Mouse (Mus musculus): ENCODE measurements around the gene Cul5. TPM values are rescaled to one million over a fixed set of nuclear protein-coding genes. Genes with fewer than 3 reads are reported as not detected.

Gene Cul5
- polyA plus RNA-seq, 1 experiment from 2014 or later, result 46.1 TPM

DNA sequence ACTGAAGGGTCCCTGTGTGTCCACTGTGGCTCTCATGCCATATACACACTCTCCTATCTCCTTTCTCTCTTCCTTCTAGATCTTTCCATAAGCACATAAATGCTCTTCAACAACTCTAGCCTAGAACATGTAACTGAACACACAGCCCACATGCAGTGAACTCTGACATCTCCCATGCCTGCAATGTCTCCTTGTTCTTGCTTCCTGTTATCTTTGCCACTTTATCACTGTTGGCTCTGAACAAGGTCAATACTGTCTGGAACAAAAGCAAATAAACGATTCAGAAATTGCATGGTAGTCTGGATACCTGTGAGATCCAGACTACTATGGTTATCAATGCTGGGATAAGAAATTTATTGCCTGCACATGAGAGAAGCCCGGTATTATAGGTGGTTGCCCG lies 66.0 kb downstream of the Cul5 start:
- Histone ChIP-seq H3K9ac (replicated peaks; ENCODE audit: low read length) (no peak overlapping the region), H3K27me3 (ENCODE audit: control insufficient read depth, insufficient read depth, low read length) (no peaks in the 10 kb centered on the region), H3K4me3 (ENCODE audit: low read depth, low read length) (no peak overlapping the region), H3K9me3 (replicated peaks; ENCODE audit: control insufficient read depth, low read length) (no peaks in the 10 kb centered on the region), H3K4me2 (ENCODE audit: low read depth, low read length) (no peak overlapping the region), H3K27ac (replicated peaks; ENCODE audit: low read depth, low read length) (no peak overlapping the region), H3K36me3 (replicated peaks; ENCODE audit: control insufficient read depth, insufficient read depth, low read depth, low read length) (no peaks in the 10 kb centered on the region), H3K4me1 (ENCODE audit: control insufficient read depth, insufficient read depth, low read length) (no peaks in the 10 kb centered on the region)
- 86% methylated on average over 3 of the region's 3 CpGs for WGBS
- ATAC-seq (replicated peaks; ENCODE audit: insufficient number of reproducible peaks, low FRiP score, low TSS enrichment, low read depth) (no peak), DNase-seq (ENCODE audit: low spot score) (no peak)

DNA sequence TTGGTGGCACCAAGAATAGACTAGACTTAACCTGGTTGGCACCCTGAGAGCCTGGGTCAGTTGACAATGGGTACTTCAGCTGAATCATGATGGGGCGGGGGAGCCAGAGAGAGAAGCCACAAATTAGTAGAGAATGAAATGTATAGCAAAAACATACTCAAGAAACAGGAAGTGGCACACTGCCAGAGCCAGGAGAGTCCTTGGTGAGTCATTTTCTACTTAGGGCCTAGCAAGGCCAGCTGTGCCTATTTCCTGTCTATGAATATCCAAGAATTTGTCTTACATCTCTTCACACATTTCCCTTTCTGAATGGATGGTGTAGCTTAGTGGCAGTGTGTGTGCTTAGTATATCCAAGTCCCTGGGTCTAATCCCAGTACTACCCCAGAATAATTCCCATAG lies 66.4 kb downstream of the Cul5 start:
- H3K36me3 ChIP-seq (replicated peaks; ENCODE audit: control insufficient read depth, insufficient read depth, low read depth, low read length), result no peaks in the 10 kb centered on the region
- H3K9ac ChIP-seq (replicated peaks; ENCODE audit: low read length), result no peak overlapping the region
- no peak overlapping the region for H3K27ac ChIP-seq (replicated peaks; ENCODE audit: low read depth, low read length)
- no peak for DNase-seq (ENCODE audit: low spot score)
- no peaks in the 10 kb centered on the region for H3K9me3 ChIP-seq (replicated peaks; ENCODE audit: control insufficient read depth, low read length)
- H3K27me3 ChIP-seq (ENCODE audit: control insufficient read depth, insufficient read depth, low read length), result no peaks in the 10 kb centered on the region
- H3K4me3 ChIP-seq (ENCODE audit: low read depth, low read length), result no peak overlapping the region
- no peak for ATAC-seq (replicated peaks; ENCODE audit: insufficient number of reproducible peaks, low FRiP score, low TSS enrichment, low read depth)
- H3K4me2 ChIP-seq (ENCODE audit: low read depth, low read length), result no peak overlapping the region
- 88% methylated on average over 1 of the region's 1 CpGs for WGBS
- no peaks in the 10 kb centered on the region for H3K4me1 ChIP-seq (ENCODE audit: control insufficient read depth, insufficient read depth, low read length)

DNA sequence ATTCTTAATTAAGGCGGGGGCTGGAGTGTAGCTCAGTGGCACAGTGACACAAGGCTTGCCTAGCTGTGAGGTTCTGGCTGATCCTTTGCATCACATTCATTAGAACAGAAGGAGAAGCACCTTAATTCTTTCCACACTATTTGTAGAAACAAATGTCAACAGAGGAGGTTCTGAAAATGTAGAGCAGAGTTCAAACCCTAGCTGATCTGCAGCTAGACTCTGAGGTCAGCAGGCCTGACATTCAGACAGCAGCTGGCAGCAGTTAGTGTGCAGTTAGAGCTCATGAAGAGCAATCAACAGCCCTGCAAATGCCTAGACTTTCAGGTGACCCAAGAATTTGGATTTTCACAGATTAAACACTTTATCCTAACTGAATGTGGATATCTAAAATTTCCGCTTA lies 68.3 kb downstream of the Cul5 start:
- Histone ChIP-seq H3K4me3 (ENCODE audit: low read depth, low read length) (no peak overlapping the region), H3K9me3 (replicated peaks; ENCODE audit: control insufficient read depth, low read length) (no peaks in the 10 kb centered on the region), H3K36me3 (replicated peaks; ENCODE audit: control insufficient read depth, insufficient read depth, low read depth, low read length) (no peaks in the 10 kb centered on the region), H3K27me3 (ENCODE audit: control insufficient read depth, insufficient read depth, low read length) (no peaks in the 10 kb centered on the region), H3K27ac (replicated peaks; ENCODE audit: low read depth, low read length) (no peak overlapping the region), H3K4me1 (ENCODE audit: control insufficient read depth, insufficient read depth, low read length) (no peaks in the 10 kb centered on the region), H3K4me2 (ENCODE audit: low read depth, low read length) (no peak overlapping the region), H3K9ac (replicated peaks; ENCODE audit: low read length) (no peak overlapping the region)
- 87% methylated on average over 2 of the region's 2 CpGs for WGBS
- ATAC-seq (replicated peaks; ENCODE audit: insufficient number of reproducible peaks, low FRiP score, low TSS enrichment, low read depth) (no peak), DNase-seq (ENCODE audit: low spot score) (peak; percentile 6)

- 76% methylated on average over 6 of the region's 6 CpGs for WGBS
- Histone ChIP-seq H3K4me1 (ENCODE audit: control insufficient read depth, insufficient read depth, low read length) (no peaks in the 10 kb centered on the region), H3K27ac (replicated peaks; ENCODE audit: low read depth, low read length) (no peak overlapping the region), H3K9ac (replicated peaks; ENCODE audit: low read length) (no peak overlapping the region), H3K9me3 (replicated peaks; ENCODE audit: control insufficient read depth, low read length) (no peaks in the 10 kb centered on the region), H3K4me3 (ENCODE audit: low read depth, low read length) (no peak overlapping the region), H3K36me3 (replicated peaks; ENCODE audit: control insufficient read depth, insufficient read depth, low read depth, low read length) (no peaks in the 10 kb centered on the region), H3K4me2 (ENCODE audit: low read depth, low read length) (no peak overlapping the region), H3K27me3 (ENCODE audit: control insufficient read depth, insufficient read depth, low read length) (no peaks in the 10 kb centered on the region)
- DNase-seq (ENCODE audit: low spot score) (no peak), ATAC-seq (replicated peaks; ENCODE audit: insufficient number of reproducible peaks, low FRiP score, low TSS enrichment, low read depth) (0 out of 2 replicates have a peak, but pooled peaks have one; percentile 29)
These were observed 71.2 kb downstream of the Cul5 start for GRCm38 (mm10) chr9:53598631-53599030.

DNA sequence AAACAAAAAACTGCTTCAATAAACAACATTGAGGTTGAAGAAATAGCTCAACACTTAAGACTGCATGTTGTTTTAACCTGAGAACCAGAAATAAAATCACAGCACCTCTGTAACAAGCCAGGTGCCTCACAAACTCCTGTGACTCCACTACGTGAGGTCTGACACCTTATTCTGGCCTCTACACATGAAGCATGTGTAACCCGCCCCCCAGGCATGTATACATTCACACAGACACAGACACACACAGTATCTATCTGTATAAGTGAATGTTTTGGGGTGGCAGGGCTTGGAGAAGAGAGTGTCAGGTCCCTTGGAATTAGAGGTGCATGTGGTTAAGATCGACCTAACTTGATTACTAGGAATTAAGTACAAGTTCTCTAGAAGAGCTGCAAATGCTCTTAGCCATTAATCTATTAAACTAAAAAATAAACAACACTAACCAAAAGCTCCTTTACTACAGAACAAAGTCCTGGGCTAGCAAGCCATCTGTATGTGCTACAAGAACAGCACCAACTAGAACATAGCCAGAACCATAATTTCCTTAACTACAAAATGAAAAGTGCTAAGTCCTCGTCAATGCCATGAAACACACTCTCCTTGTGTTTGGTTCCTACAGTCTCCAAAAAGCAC lies 72.7 kb downstream of the Cul5 start:
- Histone ChIP-seq H3K27me3 (ENCODE audit: control insufficient read depth, insufficient read depth, low read length) (no peaks in the 10 kb centered on the region), H3K36me3 (replicated peaks; ENCODE audit: control insufficient read depth, insufficient read depth, low read depth, low read length) (no peaks in the 10 kb centered on the region), H3K4me2 (ENCODE audit: low read depth, low read length) (no peak overlapping the region), H3K4me3 (ENCODE audit: low read depth, low read length) (no peak overlapping the region), H3K9me3 (replicated peaks; ENCODE audit: control insufficient read depth, low read length) (no peaks in the 10 kb centered on the region), H3K27ac (replicated peaks; ENCODE audit: low read depth, low read length) (no peak overlapping the region), H3K9ac (replicated peaks; ENCODE audit: low read length) (no peak overlapping the region), H3K4me1 (ENCODE audit: control insufficient read depth, insufficient read depth, low read length) (no peaks in the 10 kb centered on the region)
- DNase-seq (ENCODE audit: low spot score) (no peak), ATAC-seq (replicated peaks; ENCODE audit: insufficient number of reproducible peaks, low FRiP score, low TSS enrichment, low read depth) (no peak)
- 85% methylated on average over 4 of the region's 4 CpGs for WGBS

- WGBS, result 12% methylated on average over 3 of the region's 3 CpGs
- Histone ChIP-seq H3K9me3 (replicated peaks; ENCODE audit: control insufficient read depth, low read length) (no peaks in the 10 kb centered on the region), H3K27ac (replicated peaks; ENCODE audit: low read depth, low read length) (no peak overlapping the region), H3K4me2 (ENCODE audit: low read depth, low read length) (no peak overlapping the region), H3K4me3 (ENCODE audit: low read depth, low read length) (no peak overlapping the region), H3K9ac (replicated peaks; ENCODE audit: low read length) (no peak overlapping the region), H3K27me3 (ENCODE audit: control insufficient read depth, insufficient read depth, low read length) (no peaks in the 10 kb centered on the region), H3K4me1 (ENCODE audit: control insufficient read depth, insufficient read depth, low read length) (no peaks in the 10 kb centered on the region), H3K36me3 (replicated peaks; ENCODE audit: control insufficient read depth, insufficient read depth, low read depth, low read length) (no peaks in the 10 kb centered on the region)
- ATAC-seq (replicated peaks; ENCODE audit: insufficient number of reproducible peaks, low FRiP score, low TSS enrichment, low read depth) (no peak), DNase-seq (ENCODE audit: low spot score) (peak; percentile 70)
These were observed 75.0 kb downstream of the Cul5 start for GRCm38 (mm10) chr9:53594764-53595163.

DNA sequence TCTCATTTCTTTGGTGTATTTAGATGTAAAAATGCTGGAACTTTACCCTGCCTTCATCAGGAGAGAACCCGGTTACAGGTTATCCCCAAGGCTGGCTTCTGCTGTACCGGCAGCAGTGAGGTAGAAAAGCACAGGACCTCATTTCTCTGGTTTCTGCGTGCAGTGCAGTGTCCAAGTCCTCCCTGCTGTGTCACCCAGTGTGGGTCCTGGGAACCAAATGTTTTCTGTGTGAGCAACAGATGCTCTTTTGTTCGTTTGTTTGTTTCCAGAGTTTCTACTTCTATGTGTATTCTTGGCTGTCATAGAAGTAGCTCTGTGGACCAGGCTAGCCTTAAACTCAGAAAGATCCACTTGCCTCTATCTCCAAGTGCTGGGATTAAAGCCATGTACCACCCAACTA lies 87.9 kb downstream of the Cul5 start:
- H3K4me2 ChIP-seq (ENCODE audit: low read depth, low read length), result no peak overlapping the region
- DNase-seq (ENCODE audit: low spot score) (no peak), ATAC-seq (replicated peaks; ENCODE audit: insufficient number of reproducible peaks, low FRiP score, low TSS enrichment, low read depth) (no peak)
- H3K27ac ChIP-seq (replicated peaks; ENCODE audit: low read depth, low read length), result no peak overlapping the region
- no peaks in the 10 kb centered on the region for H3K27me3 ChIP-seq (ENCODE audit: control insufficient read depth, insufficient read depth, low read length)
- no peaks in the 10 kb centered on the region for H3K4me1 ChIP-seq (ENCODE audit: control insufficient read depth, insufficient read depth, low read length)
- H3K36me3 ChIP-seq (replicated peaks; ENCODE audit: control insufficient read depth, insufficient read depth, low read depth, low read length), result peaks cover 2% of the 10 kb centered on the region; the same call in 1 of the 2 replicates
- H3K4me3 ChIP-seq (ENCODE audit: low read depth, low read length), result no peak overlapping the region
- no peaks in the 10 kb centered on the region for H3K9me3 ChIP-seq (replicated peaks; ENCODE audit: control insufficient read depth, low read length)
- H3K9ac ChIP-seq (replicated peaks; ENCODE audit: low read length), result no peak overlapping the region
- WGBS, result 91% methylated on average over 4 of the region's 4 CpGs

DNA sequence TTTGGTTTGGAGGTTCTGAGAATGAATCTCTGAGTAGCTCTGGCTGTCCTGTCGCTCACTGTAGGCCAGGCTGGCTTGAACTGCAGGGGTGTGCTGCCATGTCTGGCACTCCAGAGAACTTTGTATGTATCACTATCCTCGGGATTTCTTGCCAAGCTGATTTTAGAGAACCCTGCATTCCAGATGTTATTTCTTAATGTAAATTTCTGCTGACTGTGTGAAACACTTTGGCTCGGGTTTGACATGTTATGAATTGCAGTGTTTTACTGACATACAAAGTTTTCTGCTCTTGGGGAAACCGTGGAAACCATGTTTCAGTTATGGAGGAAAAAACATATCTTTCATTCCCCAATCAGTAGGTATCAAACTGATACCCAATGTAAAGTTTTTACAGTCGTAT lies 94.1 kb downstream of the Cul5 start:
- no peak overlapping the region for H3K27ac ChIP-seq (replicated peaks; ENCODE audit: low read depth, low read length)
- no peaks in the 10 kb centered on the region for H3K4me1 ChIP-seq (ENCODE audit: control insufficient read depth, insufficient read depth, low read length)
- no peaks in the 10 kb centered on the region for H3K27me3 ChIP-seq (ENCODE audit: control insufficient read depth, insufficient read depth, low read length)
- no peak for ATAC-seq (replicated peaks; ENCODE audit: insufficient number of reproducible peaks, low FRiP score, low TSS enrichment, low read depth)
- 86% methylated on average over 5 of the region's 5 CpGs for WGBS
- H3K4me3 ChIP-seq (ENCODE audit: low read depth, low read length), result no peak overlapping the region
- H3K9ac ChIP-seq (replicated peaks; ENCODE audit: low read length), result no peak overlapping the region
- no peaks in the 10 kb centered on the region for H3K9me3 ChIP-seq (replicated peaks; ENCODE audit: control insufficient read depth, low read length)
- no peak overlapping the region for H3K4me2 ChIP-seq (ENCODE audit: low read depth, low read length)
- peaks cover 2% of the 10 kb centered on the region; the same call in 1 of the 2 replicates for H3K36me3 ChIP-seq (replicated peaks; ENCODE audit: control insufficient read depth, insufficient read depth, low read depth, low read length)
- DNase-seq (ENCODE audit: low spot score), result no peak
